Mouse (Mus musculus) left cerebral cortex, postnatal 36 days (tissue): ENCODE data around the gene Tmem255b. TPM values are rescaled to one million over a fixed set of nuclear protein-coding genes. Genes with fewer than 3 reads are reported as not detected.
A peak's percentile ranks its signal among the peaks of the same experiment; 100 is the strongest.

ENCODE experiments used
- DNase-seq, 2 experiments: peaks; one replicate each; pipeline ENCODE4 v3.0.0; 2021 to 2022; ENCODE audit warnings: low spot score in 2 of 2, mixed read lengths in 1 of 2
- intact Hi-C: fragments of 180-260 bp; cut with DNase I; formaldehyde crosslinking; loops from one replicate; pipeline ENCODE4 v1.15.1; 2025
- total RNA-seq, 2 experiments: library from RNA; stranded (reverse); gene quantifications; 2 replicates each; pipeline ENCODE4 v1.2.3; 2021

The Tmem255b gene
- total RNA-seq, 2 experiments from 2014 or later: 4.7 to 5.4 TPM

GRCm38 (mm10) chr8:13437531-13437930, 2.5 kb downstream of the Tmem255b start:
- intact Hi-C loops: no loop called here
- no peak for DNase-seq

- intact Hi-C loops: no loop called here
- DNase-seq: no peak
Measured at GRCm38 (mm10) chr8:13442152-13442551, 7.2 kb downstream of the Tmem255b start.

GRCm38 (mm10) chr8:13446456-13446855, 11.5 kb downstream of the Tmem255b start:
- intact Hi-C loops: no loop called here
- no peak for DNase-seq

GRCm38 (mm10) chr8:13448145-13448544, 13.2 kb downstream of the Tmem255b start:
- DNase-seq: no peak
- intact Hi-C loops: no loop called here

- DNase-seq: no peak
- intact Hi-C loops: no loop called here
Measured at GRCm38 (mm10) chr8:13451747-13452277, 16.8 kb downstream of the Tmem255b start.

GRCm38 (mm10) chr8:13454341-13455113, 19.5 kb downstream of the Tmem255b start:
- intact Hi-C loops: no loop called here
- no peak for DNase-seq

- no peak for DNase-seq
- intact Hi-C loops: no loop called here
Measured at GRCm38 (mm10) chr8:13455295-13455694, 20.3 kb downstream of the Tmem255b start.

GRCm38 (mm10) chr8:13459431-13459830, 24.4 kb downstream of the Tmem255b start:
- DNase-seq: no peak
- intact Hi-C loops: no loop called here

GRCm38 (mm10) chr8:13461085-13461765, 26.2 kb downstream of the Tmem255b start:
- no peak for DNase-seq
- intact Hi-C loops: no loop called here

GRCm38 (mm10) chr8:13461843-13462242, 26.9 kb downstream of the Tmem255b start:
- intact Hi-C loops: loop anchor here (2.0 kb wide), 1 partner anchor 49 kb away; no protein-coding TSS in a partner anchor
- DNase-seq: peak; percentile 65 to 73

GRCm38 (mm10) chr8:13462392-13462791, 27.4 kb downstream of the Tmem255b start:
- no peak for DNase-seq
- intact Hi-C loops: loop anchor here (2.0 kb wide), 1 partner anchor 50 kb away; no protein-coding TSS in a partner anchor

GRCm38 (mm10) chr8:13465324-13465723, 30.3 kb downstream of the Tmem255b start:
- no peak for DNase-seq
- intact Hi-C loops: no loop called here

GRCm38 (mm10) chr8:13466989-13467388, 32.0 kb downstream of the Tmem255b start:
- DNase-seq: peak in 1 of 2 experiments; percentile 22

GRCm38 (mm10) chr8:13468737-13469136, 33.7 kb downstream of the Tmem255b start:
- intact Hi-C loops: no loop called here
- peak in 1 of 2 experiments; percentile 30 for DNase-seq

More at GRCm38 (mm10) chr8:13466989-13467388, 32.0 kb downstream of the Tmem255b start:
- intact Hi-C loops: no loop called here

GRCm38 (mm10) chr8:13471484-13471883, 36.5 kb downstream of the Tmem255b start:
- no peak for DNase-seq
- intact Hi-C loops: no loop called here

GRCm38 (mm10) chr8:13472284-13472683, 37.3 kb downstream of the Tmem255b start:
- intact Hi-C loops: no loop called here
- no peak for DNase-seq

GRCm38 (mm10) chr8:13475892-13476291, 40.9 kb downstream of the Tmem255b start:
- intact Hi-C loops: no loop called here
- no peak for DNase-seq

GRCm38 (mm10) chr8:13481089-13481554, 46.1 kb downstream of the Tmem255b start:
- no peak for DNase-seq
- intact Hi-C loops: no loop called here

GRCm38 (mm10) chr8:13481596-13481995, 46.6 kb downstream of the Tmem255b start:
- intact Hi-C loops: no loop called here
- DNase-seq: no peak

- intact Hi-C loops: no loop called here
- DNase-seq: no peak
Measured at GRCm38 (mm10) chr8:13482101-13482801, 47.3 kb downstream of the Tmem255b start.
